ENCODE assay signal across 8 mouse cellular contexts in the genomic region with DNA sequence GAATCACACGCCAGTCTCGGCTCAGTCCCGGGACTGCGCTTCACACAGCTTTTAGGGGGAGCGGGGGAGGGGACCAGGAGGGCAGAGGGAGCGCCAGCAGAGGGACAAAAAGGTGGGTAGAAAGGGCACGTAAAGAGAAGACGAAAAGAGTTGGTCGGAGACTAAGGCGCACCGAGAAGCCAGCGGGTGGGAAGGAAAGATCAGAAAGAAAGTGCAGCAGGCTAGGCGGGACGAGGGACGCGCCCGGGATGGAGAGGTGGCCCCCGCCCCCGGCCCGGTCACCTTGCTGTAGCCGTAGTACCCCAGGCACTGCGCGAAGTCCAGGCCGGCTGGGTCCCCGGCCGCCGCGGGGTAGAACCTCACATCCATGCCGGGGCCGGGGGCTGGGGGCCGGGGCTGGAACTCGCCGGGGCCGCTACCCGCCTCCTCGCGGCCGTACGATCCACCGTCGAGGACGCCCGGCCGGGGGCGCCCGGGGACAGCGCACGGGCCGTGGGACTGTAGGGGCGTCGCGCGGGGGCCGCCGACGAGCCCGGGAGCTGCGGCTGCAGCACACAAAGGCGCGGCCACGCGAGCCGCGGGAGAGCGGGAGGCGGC. TPM values are rescaled to one million over a fixed set of nuclear protein-coding genes. Genes with fewer than 3 reads are reported as not detected.
DNase-seq lines count a peak whose midpoint lies in the region; ATAC-seq and TF ChIP-seq lines count a peak whose summit lies in the region.

No protein-coding gene starts in this region.

- H3K27ac ChIP-seq in kidney, adult 2 months (ENCODE audit: insufficient read depth, low read depth, low read length) = peak overlapping the region; percentile 17; the same call in 1 of the 2 replicates
- peak overlapping the region; percentile 88 for H3K27ac ChIP-seq in heart, embryonic 15.5 days
- peak overlapping the region; percentile 79 for H3K27ac ChIP-seq in limb, embryonic 12.5 days
- peak overlapping the region; percentile 93 for H3K27ac ChIP-seq in midbrain, embryonic 15.5 days

- H3K9ac ChIP-seq in heart, embryonic 15.5 days = peak overlapping the region; percentile 82
- H3K9ac ChIP-seq in limb, embryonic 12.5 days (replicated peaks) = peak overlapping the region; percentile 86
- peak overlapping the region; percentile 86 for H3K9ac ChIP-seq in midbrain, embryonic 15.5 days

- H3K27me3 ChIP-seq in kidney, adult 2 months (replicated peaks; ENCODE audit: control insufficient read depth, insufficient read depth, low read length) = no peaks in the 10 kb centered on the region; the same call in 1 of the 2 replicates
- no peaks in the 10 kb centered on the region for H3K27me3 ChIP-seq in heart, embryonic 15.5 days
- peaks cover 44% of the 10 kb centered on the region for H3K27me3 ChIP-seq in limb, embryonic 12.5 days
- H3K27me3 ChIP-seq in midbrain, embryonic 15.5 days (replicated peaks) = no peaks in the 10 kb centered on the region

- peak overlapping the region; percentile 48 for H3K4me3 ChIP-seq in kidney, adult 2 months (ENCODE audit: insufficient read depth, low read depth, low read length)
- peak overlapping the region; percentile 66 for H3K4me3 ChIP-seq in heart, embryonic 15.5 days
- peak overlapping the region; percentile 79 for H3K4me3 ChIP-seq in limb, embryonic 12.5 days (replicated peaks)
- peak overlapping the region; percentile 66 for H3K4me3 ChIP-seq in midbrain, embryonic 15.5 days

- peak overlapping the region; percentile 80 for H3K4me2 ChIP-seq in heart, embryonic 15.5 days
- H3K4me2 ChIP-seq in limb, embryonic 12.5 days = peak overlapping the region; percentile 82
- H3K4me2 ChIP-seq in midbrain, embryonic 15.5 days = peak overlapping the region; percentile 83

- DNase-seq in kidney, adult 2 months = no peak
- DNase-seq in kidney, adult 8-10 months = no peak
- DNase-seq in embryo, embryonic 10.5 days (ENCODE audit: low spot score) = peak; percentile 44
- peak; percentile 16 for DNase-seq in yolk sac, embryonic 10.5 days (ENCODE audit: low spot score)
- DNase-seq in left cerebral cortex, adult 9 months (ENCODE audit: low spot score in 2 of 2) = no peak

- peak; percentile 54 for ATAC-seq in heart, embryonic 15.5 days (replicated peaks; ENCODE audit: insufficient number of reproducible peaks, insufficient read depth, low FRiP score, low read depth)
- peak; percentile 64; the same call in 1 of the 2 replicates for ATAC-seq in limb, embryonic 12.5 days (ENCODE audit: insufficient number of reproducible peaks, insufficient read depth, low FRiP score, low TSS enrichment, low read depth)
- ATAC-seq in midbrain, embryonic 15.5 days (replicated peaks) = peak; percentile 61

- 2% methylated on average over 66 of the region's 66 CpGs for WGBS in kidney, adult 2 months
- 2% methylated on average over 27 of the region's 66 CpGs for WGBS in heart, embryonic 15.5 days
- under 1% methylated on average over 53 of the region's 66 CpGs for WGBS in limb, embryonic 12.5 days
- under 1% methylated on average over 63 of the region's 66 CpGs for WGBS in midbrain, embryonic 15.5 days

- no peak for TF ChIP-seq POLR2A in kidney, adult 2 months (IDR thresholded peaks at IDR 0.05; ENCODE audit: low read depth, low read length)

- H3K36me3 ChIP-seq in kidney, adult 2 months (ENCODE audit: control insufficient read depth, insufficient read depth, low read length) = no peaks in the 10 kb centered on the region
- H3K36me3 ChIP-seq in heart, embryonic 15.5 days = no peaks in the 10 kb centered on the region
- H3K36me3 ChIP-seq in limb, embryonic 12.5 days = no peaks in the 10 kb centered on the region
- no peaks in the 10 kb centered on the region for H3K36me3 ChIP-seq in midbrain, embryonic 15.5 days (replicated peaks)

- no peaks in the 10 kb centered on the region for H3K9me3 ChIP-seq in heart, embryonic 15.5 days (replicated peaks)
- H3K9me3 ChIP-seq in limb, embryonic 12.5 days = no peaks in the 10 kb centered on the region
- no peaks in the 10 kb centered on the region for H3K9me3 ChIP-seq in midbrain, embryonic 15.5 days

- H3K4me1 ChIP-seq in kidney, adult 2 months (ENCODE audit: control insufficient read depth, insufficient read depth, low read length) = no peaks in the 10 kb centered on the region; the same call in 1 of the 2 replicates
- H3K4me1 ChIP-seq in heart, embryonic 15.5 days (replicated peaks) = peaks cover 25% of the 10 kb centered on the region
- H3K4me1 ChIP-seq in limb, embryonic 12.5 days (replicated peaks) = peaks cover 27% of the 10 kb centered on the region
- H3K4me1 ChIP-seq in midbrain, embryonic 15.5 days = peaks cover 29% of the 10 kb centered on the region

- TF ChIP-seq CTCF in kidney, adult 2 months (conservative IDR thresholded peaks at IDR 0.05; ENCODE audit: insufficient read depth, insufficient read length, low read depth, low read length) = no peak

RNA-seq across cellular contexts. Expression of a gene that starts 0.5 kb away (rescaled TPM):
- 8.9 and 11.2 TPM in 2 replicates for polyA plus RNA-seq in kidney, adult 2 months (2012; rRNA removed)
- polyA plus RNA-seq in heart, embryonic 15.5 days (2015; fragmentation: Nextera tagmentation; extraction: Ambion mirVana) = 15.0 and 17.1 TPM in 2 replicates
- 8.3 and 10.4 TPM in 2 replicates for polyA plus RNA-seq in limb, embryonic 12.5 days (2016; fragmentation: Nextera tagmentation; extraction: Ambion mirVana)
- polyA plus RNA-seq in midbrain, embryonic 15.5 days (2015; fragmentation: Nextera tagmentation; extraction: Ambion mirVana) = 37.3 and 40.5 TPM in 2 replicates

Comparison
In these comparisons a context has a peak if more than half of its experiments do, and no peak if none do; other contexts are left out.
1. DNase-seq: peak in embryo, embryonic 10.5 days (single experiment) and yolk sac, embryonic 10.5 days (single experiment); none in kidney, adult 2 months (single experiment), kidney, adult 8-10 months (0 of 2) and left cerebral cortex, adult 9 months (0 of 2).
2. H3K27ac ChIP-seq: peak in every context shown above with its lines; median percentile 93 in midbrain, embryonic 15.5 days; 88 in heart, embryonic 15.5 days; 79 in limb, embryonic 12.5 days; 17 in kidney, adult 2 months.
3. Peak in every context shown above with its lines, with median percentiles within 50 percentile points of each other: H3K4me3 ChIP-seq, ATAC-seq, H3K4me2 ChIP-seq and H3K9ac ChIP-seq.